Mouse (Mus musculus): Measurements from ENCODE around the gene Mthfd2l.

Gene Mthfd2l

GRCm38 (mm10) chr5:90936706-90937105, 5.8 kb downstream of the Mthfd2l start:
- in situ Hi-C loops (cut with MboI; ENCODE audit: low sequenced_read_pairs): no loop called here

DNA sequence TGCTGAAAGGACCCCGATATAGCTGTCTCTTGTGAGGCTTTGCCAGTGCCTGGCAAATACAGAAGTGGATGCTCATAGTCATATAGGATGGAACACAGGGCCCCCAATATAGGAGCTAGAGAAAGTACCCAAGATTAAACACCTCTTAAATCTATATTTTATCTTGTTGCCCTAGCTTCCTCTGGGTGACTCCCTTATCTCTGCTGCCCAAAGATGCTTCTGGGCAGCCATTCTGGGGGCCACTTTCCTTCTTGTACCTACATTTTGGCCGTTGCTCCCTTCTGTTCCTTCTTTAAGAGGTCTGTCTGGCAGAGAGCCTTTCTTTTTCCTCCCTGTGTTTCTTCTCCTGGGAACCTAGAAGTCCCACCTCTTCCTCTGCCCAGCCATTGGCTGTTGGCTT, 14.5 kb downstream of the Mthfd2l start:
- in situ Hi-C loops (cut with MboI; ENCODE audit: low sequenced_read_pairs): no loop called here

DNA sequence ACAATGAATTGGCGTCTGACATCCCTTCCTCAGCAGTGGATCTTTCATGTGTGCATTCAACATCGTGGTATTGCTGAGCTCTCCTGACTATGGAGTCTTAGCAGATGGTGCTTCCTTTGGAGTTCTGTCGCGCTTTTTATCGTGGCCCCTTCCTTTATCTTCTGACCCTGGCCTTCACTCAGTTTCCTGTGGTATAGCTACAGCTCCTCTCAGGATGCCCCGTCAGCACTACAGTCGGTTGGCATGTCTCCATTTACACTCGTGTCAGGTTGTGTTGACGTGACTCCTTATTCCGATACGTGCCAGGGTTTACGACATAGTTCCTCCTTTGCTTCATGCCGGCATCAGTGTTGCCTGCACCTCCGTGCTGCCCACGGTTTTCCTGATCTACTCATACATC, 18.6 kb downstream of the Mthfd2l start:
- in situ Hi-C loops (cut with MboI; ENCODE audit: low sequenced_read_pairs): no loop called here

- in situ Hi-C loops (cut with MboI; ENCODE audit: low sequenced_read_pairs): no loop called here
These were observed 20.6 kb downstream of the Mthfd2l start for GRCm38 (mm10) chr5:90951475-90951874.

- in situ Hi-C loops (cut with MboI; ENCODE audit: low sequenced_read_pairs): no loop called here
These were observed 22.0 kb downstream of the Mthfd2l start for GRCm38 (mm10) chr5:90952731-90953481.

GRCm38 (mm10) chr5:90964316-90964715, 33.4 kb downstream of the Mthfd2l start:
- in situ Hi-C loops (cut with MboI; ENCODE audit: low sequenced_read_pairs): no loop called here

- in situ Hi-C loops (cut with MboI; ENCODE audit: low sequenced_read_pairs): no loop called here
These were observed 33.8 kb downstream of the Mthfd2l start for GRCm38 (mm10) chr5:90964764-90965163.

DNA sequence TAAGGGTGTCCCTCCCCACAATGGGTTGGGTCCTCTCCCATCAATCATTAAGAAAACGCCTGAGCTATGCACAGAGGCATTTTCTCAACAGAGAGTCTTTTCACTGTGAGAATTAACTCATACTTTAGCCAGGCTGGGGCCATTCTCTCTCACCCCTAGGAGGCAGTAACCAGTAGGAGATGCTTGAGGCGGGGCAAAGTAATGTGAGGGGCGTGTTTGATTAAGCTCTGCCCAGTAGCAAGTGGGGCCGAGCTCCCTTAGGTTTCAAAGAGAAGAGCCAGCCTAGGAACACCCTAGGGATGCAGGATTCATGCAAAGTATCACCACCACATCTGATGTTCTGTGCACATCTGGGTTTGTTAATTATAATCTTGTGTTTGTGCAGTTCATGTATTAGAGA, 34.5 kb downstream of the Mthfd2l start:
- in situ Hi-C loops (cut with MboI; ENCODE audit: low sequenced_read_pairs): no loop called here

DNA sequence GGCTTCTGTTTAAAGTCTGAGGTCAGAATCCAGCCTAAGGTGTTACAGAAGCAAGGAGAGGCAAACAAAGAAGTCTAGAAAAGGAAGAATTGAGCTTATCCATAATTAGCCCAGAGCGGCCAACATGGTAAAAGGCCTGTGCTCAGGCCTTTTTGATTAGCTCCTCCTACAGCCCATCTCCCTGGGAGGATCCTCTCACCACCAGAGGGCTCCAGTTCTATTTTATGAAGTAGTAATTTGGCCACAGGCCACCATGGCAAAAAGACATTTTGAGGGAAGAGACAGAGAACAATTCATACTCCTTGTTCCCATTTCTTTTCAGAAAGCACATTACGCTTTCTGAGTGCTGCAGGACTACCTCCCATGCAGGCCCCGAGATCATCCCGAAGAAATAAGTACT, 46.3 kb downstream of the Mthfd2l start:
- in situ Hi-C loops (cut with MboI; ENCODE audit: low sequenced_read_pairs): loop anchor here (25.0 kb wide), 1 partner anchor 335 kb away; no protein-coding TSS in a partner anchor

- in situ Hi-C loops (cut with MboI; ENCODE audit: low sequenced_read_pairs): loop anchor here (25.0 kb wide), 1 partner anchor 332 kb away; no protein-coding TSS in a partner anchor
These were observed 49.4 kb downstream of the Mthfd2l start for GRCm38 (mm10) chr5:90980297-90980696.

GRCm38 (mm10) chr5:90987605-90988004, 56.7 kb downstream of the Mthfd2l start:
- in situ Hi-C loops (cut with MboI; ENCODE audit: low sequenced_read_pairs): loop anchor here (25.0 kb wide), 1 partner anchor 325 kb away; no protein-coding TSS in a partner anchor

DNA sequence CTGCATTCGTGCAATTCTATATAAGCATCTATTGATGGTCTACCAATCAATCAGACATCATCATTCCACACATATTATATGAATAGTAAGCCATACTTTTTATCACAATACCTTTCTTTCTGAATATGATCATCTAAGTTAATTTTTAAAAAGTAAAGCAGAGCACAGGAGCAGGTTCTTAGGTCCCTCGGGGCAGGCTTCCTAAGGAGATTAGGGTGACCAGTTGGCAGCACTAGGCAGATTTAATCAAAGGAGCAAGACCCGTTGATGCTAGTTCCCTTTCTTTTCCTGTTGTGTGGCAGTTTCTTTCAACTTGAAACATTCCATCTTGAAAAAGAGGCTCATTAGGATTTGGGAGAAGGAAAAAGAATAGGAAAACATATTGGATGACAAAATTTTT, 57.2 kb downstream of the Mthfd2l start:
- in situ Hi-C loops (cut with MboI; ENCODE audit: low sequenced_read_pairs): loop anchor here (25.0 kb wide), 1 partner anchor 324 kb away; no protein-coding TSS in a partner anchor

DNA sequence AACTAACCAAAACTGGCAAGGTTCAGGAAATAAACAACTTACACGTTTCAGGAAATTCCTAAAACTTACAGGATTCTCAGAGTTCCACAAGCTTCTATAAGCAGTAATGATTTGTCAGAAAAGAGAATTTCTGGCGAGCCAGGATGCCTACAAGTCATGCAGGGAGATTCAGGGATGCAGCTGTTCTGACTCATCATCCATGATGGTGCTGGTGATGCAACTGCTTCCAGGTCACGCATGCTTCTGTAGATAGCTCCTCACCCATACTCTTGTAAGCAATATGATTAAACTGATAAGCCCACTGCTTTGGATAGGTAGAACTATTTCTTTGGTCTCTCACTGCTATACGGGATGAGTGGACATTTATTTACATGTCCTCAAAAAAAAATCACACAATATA, 57.7 kb downstream of the Mthfd2l start:
- in situ Hi-C loops (cut with MboI; ENCODE audit: low sequenced_read_pairs): loop anchor here (25.0 kb wide), 1 partner anchor 324 kb away; no protein-coding TSS in a partner anchor

DNA sequence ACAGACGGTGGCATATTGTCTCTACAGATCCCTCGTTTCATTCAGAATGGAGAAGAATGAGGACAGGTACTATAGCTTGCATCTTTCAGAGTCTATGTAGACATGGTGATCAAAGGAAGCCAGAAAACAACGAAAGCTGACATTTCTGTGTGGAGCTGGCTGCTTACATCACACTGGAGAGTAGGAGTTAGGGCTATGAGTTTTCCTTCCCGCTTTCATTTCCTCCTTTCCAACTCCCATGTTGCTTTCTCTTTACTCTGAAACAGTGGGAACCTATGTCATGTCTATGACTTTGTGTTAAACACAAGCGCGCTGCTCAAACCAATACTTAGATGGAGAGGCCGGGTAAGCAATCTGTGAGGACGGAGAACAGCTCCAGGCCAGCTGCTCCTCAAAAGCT, 69.0 kb downstream of the Mthfd2l start:
- in situ Hi-C loops (cut with MboI; ENCODE audit: low sequenced_read_pairs): loop anchor here (25.0 kb wide), 1 partner anchor 312 kb away; no protein-coding TSS in a partner anchor

DNA sequence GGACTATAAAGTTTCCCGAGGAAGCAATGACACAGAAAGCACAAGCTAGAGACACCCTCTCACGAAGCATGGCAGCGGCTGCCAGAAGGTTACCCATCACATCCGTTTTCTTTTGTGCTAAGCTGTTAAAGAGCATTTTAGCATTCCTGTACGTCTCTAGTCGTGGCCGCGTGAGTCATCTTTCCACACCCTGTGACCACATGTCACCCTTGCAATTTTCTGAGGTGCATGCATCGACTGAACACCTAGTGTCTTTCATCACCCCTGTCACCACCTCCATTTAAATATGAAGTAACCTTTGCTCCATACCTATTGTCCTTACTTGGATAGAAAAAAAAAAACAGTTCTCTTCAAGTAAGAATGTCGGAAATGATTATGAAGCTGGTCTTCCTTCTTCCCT, 84.3 kb downstream of the Mthfd2l start:
- in situ Hi-C loops (cut with MboI; ENCODE audit: low sequenced_read_pairs): no loop called here

DNA sequence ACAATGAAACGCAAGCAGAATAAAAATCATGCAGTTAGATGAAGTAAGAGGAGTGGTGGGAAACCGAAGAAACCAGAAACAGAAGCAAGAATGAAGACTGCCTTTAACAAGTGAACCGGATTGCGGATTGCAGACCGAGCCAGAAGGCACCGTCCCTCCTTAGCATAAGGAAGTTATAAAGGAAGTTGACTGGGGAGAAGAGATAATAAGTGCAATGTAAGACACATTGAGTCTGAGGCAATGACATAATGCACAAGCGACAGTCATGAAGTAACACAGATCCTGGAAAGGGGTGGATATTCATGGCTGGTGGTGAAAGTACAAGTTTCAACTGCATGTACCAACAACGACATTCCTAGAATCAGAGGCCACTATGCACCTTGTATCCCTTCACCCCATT, 92.2 kb downstream of the Mthfd2l start:
- in situ Hi-C loops (cut with MboI; ENCODE audit: low sequenced_read_pairs): no loop called here

- in situ Hi-C loops (cut with MboI; ENCODE audit: low sequenced_read_pairs): no loop called here
These were observed 96.2 kb downstream of the Mthfd2l start, which contains the start of gene Epgn for GRCm38 (mm10) chr5:91027164-91027563. Gene Epgn, plus strand, starts transcription at chr5:91027464.

DNA sequence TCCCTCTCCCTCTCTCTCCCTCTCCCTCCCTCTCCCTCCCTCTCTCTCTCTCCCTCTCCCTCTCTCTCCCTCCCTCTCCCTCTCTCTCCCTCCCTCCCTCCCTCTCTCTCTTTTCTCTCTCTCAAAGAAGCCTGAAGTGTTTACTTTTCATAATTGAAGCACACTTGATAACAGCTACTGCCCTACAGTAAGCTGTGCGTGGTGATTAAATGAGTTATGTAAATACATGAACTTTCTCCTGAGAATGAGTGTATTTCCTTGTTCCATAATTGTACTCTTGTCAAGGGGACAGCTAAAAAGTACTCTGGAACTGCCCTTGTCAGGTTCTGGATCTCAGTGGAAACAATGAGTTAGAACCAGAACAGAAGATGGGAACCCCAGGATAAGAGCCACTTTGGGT, 96.9 kb downstream of the Mthfd2l start:
- in situ Hi-C loops (cut with MboI; ENCODE audit: low sequenced_read_pairs): no loop called here

GRCm38 (mm10) chr5:91030629-91031028, 99.7 kb downstream of the Mthfd2l start:
- in situ Hi-C loops (cut with MboI; ENCODE audit: low sequenced_read_pairs): no loop called here

DNA sequence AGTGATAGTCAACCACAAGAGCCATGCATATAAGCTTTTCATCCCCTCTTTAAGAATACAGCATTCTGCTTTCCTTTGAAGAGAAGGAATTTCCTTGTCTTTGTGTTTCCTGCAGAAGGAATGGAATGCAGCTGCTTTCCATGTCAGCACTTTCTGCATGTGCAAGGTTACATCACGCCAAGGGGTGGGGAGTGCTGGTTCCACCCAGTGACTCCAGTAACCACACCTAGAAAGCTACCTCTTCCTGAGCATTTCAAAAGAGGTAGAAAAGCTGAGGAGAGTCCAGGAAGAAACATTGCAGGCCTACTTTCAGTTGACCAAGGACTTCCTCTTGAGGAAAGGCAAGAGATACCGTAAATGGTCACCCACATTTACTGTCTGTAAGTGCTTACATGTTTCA, 104.4 kb downstream of the Mthfd2l start:
- in situ Hi-C loops (cut with MboI; ENCODE audit: low sequenced_read_pairs): no loop called here

GRCm38 (mm10) chr5:91036628-91037027, 105.7 kb downstream of the Mthfd2l start:
- in situ Hi-C loops (cut with MboI; ENCODE audit: low sequenced_read_pairs): no loop called here

DNA sequence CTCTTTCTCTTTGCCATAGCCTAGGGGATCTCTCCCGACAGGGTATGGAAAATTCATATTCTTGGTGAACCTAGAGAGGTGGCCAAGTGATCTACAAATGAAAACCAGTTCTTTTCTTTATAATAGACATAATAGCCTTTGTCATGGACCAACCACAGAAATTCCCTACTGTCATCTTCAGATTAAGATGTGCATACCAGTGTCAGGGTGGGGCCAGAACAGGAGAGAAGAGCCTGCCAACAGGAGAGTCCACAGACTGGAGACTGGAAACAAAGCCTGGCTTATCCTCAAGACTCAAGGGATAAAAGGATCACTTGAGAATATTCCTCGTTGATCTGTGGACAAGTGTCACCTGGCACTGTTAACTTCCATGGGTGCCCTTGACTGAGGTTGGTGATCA, 106.8 kb downstream of the Mthfd2l start:
- in situ Hi-C loops (cut with MboI; ENCODE audit: low sequenced_read_pairs): no loop called here

GRCm38 (mm10) chr5:91038547-91038946, 107.6 kb downstream of the Mthfd2l start:
- in situ Hi-C loops (cut with MboI; ENCODE audit: low sequenced_read_pairs): no loop called here

Data from CH12F3 (cell line).